Mouse (Mus musculus): ENCODE results near the gene Gm884.
"Not testable (repeated sequence)": the region's sequence is repeated elsewhere in the genome, so short reads cannot be mapped to it uniquely, and the experiment has no call there.

The Gm884 gene

GRCm38 (mm10) chr11:103635481-103635880, 14.5 kb upstream of the Gm884 start:
- no peak for DNase-seq (ENCODE audit: low spot score in 2 of 2)

GRCm38 (mm10) chr11:103634806-103635205, 13.9 kb upstream of the Gm884 start:
- DNase-seq (ENCODE audit: low spot score in 2 of 2): no peak

GRCm38 (mm10) chr11:103627453-103627852, 6.5 kb upstream of the Gm884 start:
- DNase-seq (ENCODE audit: low spot score in 2 of 2): no peak

- DNase-seq (ENCODE audit: low spot score in 2 of 2): no peak
Measured at GRCm38 (mm10) chr11:103610772-103611171, 10.2 kb downstream of the Gm884 start.

- no peak for DNase-seq (ENCODE audit: low spot score in 2 of 2)
Measured at GRCm38 (mm10) chr11:103606611-103607010, 14.3 kb downstream of the Gm884 start.

GRCm38 (mm10) chr11:103578339-103578738, 42.6 kb downstream of the Gm884 start:
- DNase-seq (ENCODE audit: low spot score in 2 of 2): no peak

GRCm38 (mm10) chr11:103556021-103556420, 64.9 kb downstream of the Gm884 start:
- peak in 1 of 2 experiments; percentile 5 for DNase-seq (ENCODE audit: low spot score in 2 of 2)

GRCm38 (mm10) chr11:103534973-103535372, 86.0 kb downstream of the Gm884 start:
- DNase-seq (ENCODE audit: low spot score in 2 of 2): not testable (repeated sequence)

GRCm38 (mm10) chr11:103512111-103512510, 108.8 kb downstream of the Gm884 start:
- no peak for DNase-seq (ENCODE audit: low spot score in 2 of 2)

- no peak for DNase-seq (ENCODE audit: low spot score in 2 of 2)
Measured at GRCm38 (mm10) chr11:103504497-103504896, 116.4 kb downstream of the Gm884 start, which contains the start of gene Lrrc37a. Gene Lrrc37a (minus strand): TSS chr11:103504597.

Measured in urinary bladder, adult 18-20 months (tissue).